Mouse (Mus musculus) megakaryocyte progenitor cell, adult 5-6 weeks (primary cell): Measurements from ENCODE around the gene Pfdn2. TPM values are rescaled to one million over a fixed set of nuclear protein-coding genes. Genes with fewer than 3 reads are reported as not detected.

ENCODE experiments used
- ATAC-seq: replicated peaks from 2 replicates; pipeline ENCODE4 v1.8.0; 2016; ENCODE audit warnings: mild to moderate bottlenecking, moderate TSS enrichment, inconsistent platforms; ENCODE audit not compliant: poor library complexity
- total RNA-seq, 2 experiments: library from RNA; stranded (forward) in 1 of 2; stranded (reverse) in 1 of 2; fragments of 157-497, 149-512 nt in 1 of 2; fragments of 200-1000 nt in 1 of 2; gene quantifications; 2 replicates each; pipeline versions ENCODE4 v1.2.3 to v1.2.4; 2015 to 2017

Pfdn2 gene
- total RNA-seq, 2 experiments from 2014 or later, result 50.2 to 52.3 TPM

DNA sequence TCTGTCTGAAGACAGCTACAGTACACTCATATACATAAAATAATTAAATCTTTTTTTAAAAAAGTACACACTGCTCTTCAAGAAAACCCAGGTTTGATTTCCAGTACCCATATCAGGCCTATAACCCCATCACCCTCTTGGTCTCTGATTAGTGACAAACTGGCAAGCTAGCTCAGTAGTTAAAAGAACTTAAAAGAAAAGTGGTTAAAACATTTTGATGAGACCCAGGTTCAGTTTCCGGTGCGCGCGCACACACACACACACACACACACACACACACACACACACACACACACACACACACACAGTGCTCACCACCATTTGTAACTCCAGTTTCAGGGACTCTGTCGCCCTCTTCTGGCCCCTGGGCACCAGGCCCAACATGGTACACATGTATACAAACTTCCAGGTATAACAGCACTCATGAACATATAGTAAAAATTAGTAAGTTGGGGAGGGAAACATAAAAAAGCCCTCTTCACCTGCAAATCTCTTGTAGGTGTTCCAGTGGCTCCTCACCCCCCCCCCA is 10.4 kb downstream of the Pfdn2 start:
- peak; percentile 43 for ATAC-seq

DNA sequence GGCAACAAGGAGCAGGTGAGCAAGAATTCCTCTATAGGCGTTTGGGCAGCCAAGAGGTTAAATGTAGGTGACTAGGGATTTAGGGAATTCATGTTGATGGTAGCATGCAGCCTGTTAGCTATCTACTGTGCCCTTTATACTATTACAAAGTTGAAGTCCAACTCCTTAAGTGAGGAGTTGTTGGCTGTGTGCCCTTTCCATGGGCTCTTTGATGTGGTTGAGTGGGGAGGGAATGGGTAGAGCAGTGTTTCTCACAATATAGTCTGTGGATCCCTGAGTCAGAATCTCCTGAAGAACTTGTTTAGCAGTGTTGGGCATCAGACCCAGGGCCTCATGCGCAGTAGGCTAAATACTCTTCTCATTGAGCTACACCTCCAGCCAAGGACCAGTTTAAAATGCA is 11.3 kb downstream of the Pfdn2 start:
- no peak for ATAC-seq

DNA sequence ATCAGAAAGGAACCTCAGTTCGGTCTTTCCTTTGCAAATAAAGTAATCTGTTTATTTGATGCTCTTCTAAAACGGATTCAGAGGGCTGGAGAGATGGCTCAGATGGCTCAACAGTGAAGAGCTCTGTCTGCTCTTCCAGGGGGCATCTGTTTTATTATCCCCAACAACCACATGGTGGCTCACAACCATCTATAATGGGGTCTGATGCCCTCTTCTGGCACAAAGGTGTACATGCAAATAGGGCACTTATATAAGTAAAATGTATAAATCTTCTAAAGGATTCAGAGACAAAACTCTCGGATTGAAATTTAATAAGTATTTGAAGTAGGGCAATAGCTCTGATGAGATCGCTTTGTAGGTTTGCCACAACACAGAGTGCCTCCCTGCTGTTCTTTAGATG is 13.0 kb downstream of the Pfdn2 start:
- ATAC-seq, result peak; percentile 39

DNA sequence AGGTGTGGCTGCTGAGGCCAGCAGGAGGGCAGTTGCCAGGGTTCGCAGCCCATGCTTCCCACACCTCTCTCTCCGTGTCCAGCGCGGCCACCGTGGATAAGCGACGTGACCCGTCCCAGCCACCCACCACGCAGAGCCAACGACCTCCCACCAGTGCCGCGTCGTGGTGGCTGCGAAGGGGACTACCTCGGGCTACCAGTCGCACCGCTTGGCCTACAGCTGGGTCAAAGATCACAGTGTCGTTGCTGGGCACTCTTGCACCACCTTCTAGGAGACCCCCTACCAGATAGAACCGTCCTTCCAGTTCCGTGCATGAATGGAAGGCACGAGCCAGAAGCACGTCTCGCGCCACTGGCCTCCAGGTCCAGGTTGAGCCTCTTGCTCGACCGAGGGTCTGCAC is 14.8 kb downstream of the Pfdn2 start:
- 0 out of 2 replicates have a peak, but pooled peaks have one; percentile 3 for ATAC-seq

GRCm38 (mm10) chr1:171360656-171361055 is 15.2 kb downstream of the Pfdn2 start, which contains the start of gene Klhdc9:
Gene Klhdc9, minus strand, starts transcription at chr1:171360798.
- ATAC-seq, result peak; percentile 91

DNA sequence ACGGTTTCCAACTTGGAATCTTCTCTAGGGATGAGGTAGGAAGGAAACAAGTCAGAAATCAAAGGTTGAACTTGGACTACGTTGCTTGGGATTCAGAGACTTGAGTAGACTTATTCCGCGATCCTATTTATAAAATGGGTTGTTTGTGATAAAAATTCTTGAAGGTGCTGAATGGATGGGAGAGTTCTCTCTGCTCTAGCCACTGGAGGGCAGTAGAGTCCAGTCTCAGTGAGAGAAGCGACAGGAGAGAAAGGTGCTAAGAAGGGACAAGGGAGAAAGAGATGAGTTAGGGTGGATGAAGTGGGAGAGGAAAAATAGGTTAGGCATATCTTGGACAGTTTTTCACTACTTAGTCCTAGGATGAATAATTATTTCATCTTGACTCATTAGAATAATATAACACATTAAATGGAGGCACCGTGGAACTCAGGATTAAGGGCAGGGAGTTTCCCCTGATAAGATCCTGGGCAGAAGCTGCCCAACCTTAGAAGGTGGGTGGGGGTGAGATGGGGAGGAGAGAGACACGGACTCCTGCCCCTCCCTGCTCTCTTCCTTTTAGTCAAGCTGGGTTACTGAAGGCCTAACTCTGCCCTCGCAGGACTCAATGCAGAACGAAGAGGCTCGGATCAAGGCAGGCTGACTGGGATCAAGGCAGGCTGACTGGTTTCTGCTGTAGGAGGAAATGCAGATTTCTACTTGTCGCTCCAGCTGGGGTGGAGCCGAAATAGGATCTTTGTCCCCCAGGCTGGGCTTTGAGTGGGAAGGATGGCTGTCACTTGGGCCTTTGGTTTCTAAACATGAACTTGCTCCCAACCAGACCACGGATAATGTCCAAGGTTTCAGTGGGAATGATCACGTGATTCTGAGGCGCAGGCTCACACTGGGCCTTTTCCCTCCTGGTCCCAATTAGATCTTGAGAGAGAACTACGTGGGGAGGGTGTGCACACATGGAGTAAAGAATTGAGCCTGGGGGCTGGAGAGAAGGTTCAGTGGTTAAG is 15.9 kb downstream of the Pfdn2 start:
- peak; percentile 72 for ATAC-seq

DNA sequence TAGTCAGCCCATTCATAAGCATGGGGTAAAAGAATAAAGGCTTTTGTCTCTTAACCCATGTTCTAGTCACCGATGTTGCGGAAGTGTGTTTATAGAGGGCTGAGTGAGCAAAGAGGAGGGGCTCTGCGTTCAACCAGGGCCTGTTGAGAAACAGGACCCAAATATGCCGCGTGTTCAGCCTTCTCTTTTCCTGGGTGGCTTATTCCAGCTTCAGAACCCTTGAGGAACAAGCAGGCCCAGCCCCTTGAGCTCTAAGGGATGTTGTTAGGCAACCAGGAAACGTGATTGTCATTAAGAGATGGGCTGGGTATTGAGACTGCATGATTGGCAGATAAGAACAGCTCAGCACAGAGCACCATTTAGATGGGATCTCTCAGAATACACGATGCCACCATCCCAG is 20.5 kb downstream of the Pfdn2 start:
- ATAC-seq, result peak; percentile 55

DNA sequence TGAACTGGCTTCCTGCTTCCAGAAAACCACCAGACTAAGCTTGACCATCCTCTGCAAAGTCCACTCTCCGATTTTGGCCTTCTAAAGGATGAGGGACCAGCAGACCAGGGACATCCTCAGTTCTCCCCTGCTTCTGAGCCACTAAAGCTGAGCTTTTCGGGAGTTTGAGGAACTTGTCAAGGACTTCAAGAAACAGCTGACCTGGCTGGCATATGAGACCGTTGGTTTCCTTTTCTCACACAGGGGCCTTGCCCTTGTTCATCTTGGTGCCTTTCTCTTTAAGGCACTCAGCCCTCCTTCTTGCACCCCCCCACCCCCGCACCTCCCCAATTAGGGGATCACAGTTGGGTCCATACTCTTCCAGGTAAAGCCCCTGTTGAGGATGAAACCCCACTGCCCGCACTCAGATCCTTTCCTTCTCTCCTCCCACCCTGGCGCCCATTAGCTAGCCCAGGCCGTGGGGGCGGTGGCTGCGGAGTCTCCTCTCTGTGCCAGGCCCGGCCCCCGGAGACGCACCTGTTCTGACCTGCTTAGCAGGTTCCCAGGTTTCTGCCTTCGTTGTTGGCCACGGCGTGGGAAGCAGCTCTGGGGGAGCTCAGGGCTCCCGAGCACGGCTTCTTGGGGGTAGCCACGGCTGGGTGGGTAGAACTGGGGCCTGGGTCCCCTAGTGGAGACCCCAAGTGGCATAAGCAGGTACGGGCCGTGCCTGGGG is 24.5 kb downstream of the Pfdn2 start, which contains the start of gene Nectin4:
Gene Nectin4 (plus strand): TSS at position 255 of the 712 bp plus-strand sequence.
- ATAC-seq, result peak; percentile 38

- no peak for ATAC-seq
These were observed 27.4 kb downstream of the Pfdn2 start for GRCm38 (mm10) chr1:171372880-171373279.

GRCm38 (mm10) chr1:171373946-171374345 is 28.5 kb downstream of the Pfdn2 start:
- no peak for ATAC-seq

GRCm38 (mm10) chr1:171375646-171376097 is 30.2 kb downstream of the Pfdn2 start:
- peak; percentile 70 for ATAC-seq

DNA sequence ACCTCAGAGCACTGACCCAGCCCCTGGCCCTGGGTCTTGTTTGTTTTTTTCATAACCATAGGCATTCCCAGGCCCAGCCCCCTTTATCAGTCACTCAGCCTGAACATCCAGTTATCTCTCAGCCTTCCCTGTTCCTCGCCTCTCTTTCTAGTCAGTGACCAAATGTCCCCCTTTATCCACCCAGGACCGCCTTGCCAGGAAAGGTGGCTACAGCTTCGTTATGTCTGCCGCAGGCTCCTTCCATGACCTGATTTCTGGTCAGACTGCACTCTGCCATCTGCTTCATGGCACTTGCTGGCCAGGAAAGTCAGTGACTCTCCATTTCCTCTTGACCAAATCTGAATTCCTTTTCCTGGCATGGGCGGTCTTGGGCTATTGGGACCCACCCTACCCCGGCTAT is 32.8 kb downstream of the Pfdn2 start:
- ATAC-seq, result no peak

DNA sequence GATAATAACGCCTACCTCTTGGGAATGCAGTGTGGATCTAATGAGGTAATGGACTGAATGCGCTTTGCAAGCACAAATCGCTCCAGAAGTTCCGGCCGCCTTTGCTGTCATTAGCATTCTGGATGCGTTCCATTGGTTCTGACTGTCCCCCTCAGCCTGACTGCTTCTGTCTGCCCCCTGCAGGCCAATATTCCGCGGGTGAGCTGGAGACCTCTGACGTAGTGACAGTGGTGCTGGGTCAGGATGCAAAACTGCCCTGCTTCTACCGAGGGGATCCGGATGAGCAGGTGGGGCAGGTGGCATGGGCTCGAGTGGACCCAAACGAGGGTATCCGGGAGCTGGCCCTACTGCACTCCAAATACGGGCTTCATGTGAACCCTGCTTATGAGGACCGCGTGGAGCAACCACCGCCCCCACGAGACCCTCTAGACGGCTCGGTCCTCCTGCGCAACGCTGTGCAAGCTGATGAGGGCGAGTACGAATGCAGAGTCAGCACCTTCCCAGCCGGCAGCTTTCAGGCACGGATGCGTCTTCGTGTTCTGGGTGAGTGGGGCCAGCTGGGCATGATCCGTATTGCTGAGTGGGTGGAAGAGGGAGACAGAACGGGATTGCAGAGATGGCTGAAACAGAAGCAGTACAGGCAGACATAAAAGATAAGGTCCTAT is 34.6 kb downstream of the Pfdn2 start:
- peak; percentile 88 for ATAC-seq

GRCm38 (mm10) chr1:171382096-171382620 is 36.7 kb downstream of the Pfdn2 start:
- peak; percentile 40 for ATAC-seq

DNA sequence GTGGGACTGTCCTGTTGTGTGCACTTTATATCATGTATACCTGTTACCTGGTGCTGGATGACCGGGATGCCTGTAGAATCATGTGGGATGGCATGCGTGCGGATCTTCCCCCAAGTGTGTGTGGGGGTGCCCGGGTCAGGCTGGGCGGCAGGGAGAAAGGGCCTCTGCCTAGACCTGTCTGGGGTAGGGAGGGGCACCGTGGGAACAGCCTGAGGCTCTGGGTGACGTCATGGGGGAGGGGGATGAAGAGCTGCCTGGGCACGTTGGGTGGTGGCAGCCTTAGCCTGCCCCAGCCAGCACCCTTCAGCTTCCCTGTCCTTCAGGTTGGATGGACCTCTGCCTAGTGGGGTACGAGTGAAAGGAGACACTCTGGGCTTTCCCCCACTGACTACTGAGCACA is 38.9 kb downstream of the Pfdn2 start:
- ATAC-seq, result no peak

DNA sequence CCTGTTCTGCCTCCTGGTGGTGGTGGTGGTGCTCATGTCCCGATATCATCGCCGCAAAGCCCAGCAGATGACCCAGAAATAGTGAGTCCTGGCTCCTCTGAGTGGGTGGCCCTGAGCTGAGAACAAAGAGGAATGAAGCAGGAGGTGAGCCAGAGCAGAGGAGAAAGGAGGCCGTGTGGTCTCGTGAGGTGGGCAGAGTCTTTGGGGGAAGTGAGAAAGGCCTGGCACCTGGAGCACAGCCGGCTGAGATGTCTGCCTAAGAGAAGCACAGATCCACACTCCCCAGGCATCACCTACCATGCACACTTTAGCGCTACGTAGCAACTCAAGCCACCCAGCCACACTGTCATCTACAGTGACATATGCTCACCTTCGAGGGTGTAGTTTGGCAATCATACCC is 39.7 kb downstream of the Pfdn2 start:
- ATAC-seq, result no peak

DNA sequence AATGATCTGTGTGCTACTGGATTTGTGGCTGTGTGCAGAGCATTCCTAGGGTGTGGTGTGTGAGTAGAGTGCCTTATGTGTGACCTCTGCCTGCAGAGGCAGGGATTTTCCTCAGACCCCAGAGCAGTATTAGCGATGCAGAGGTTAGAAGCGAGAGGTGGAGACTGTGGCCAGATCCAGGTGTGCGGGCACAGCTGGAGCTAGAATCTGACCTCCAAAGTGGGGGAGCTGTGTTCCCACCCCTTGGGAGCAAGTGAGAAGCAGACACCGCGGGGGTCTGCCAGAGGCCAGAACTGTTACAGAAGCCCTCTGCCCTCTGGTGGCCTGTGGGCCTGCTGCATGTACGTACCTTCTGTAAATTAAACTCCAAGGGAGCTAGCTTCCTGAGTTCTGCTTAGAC is 41.6 kb downstream of the Pfdn2 start:
- 0 out of 2 replicates have a peak, but pooled peaks have one; percentile 15 for ATAC-seq

DNA sequence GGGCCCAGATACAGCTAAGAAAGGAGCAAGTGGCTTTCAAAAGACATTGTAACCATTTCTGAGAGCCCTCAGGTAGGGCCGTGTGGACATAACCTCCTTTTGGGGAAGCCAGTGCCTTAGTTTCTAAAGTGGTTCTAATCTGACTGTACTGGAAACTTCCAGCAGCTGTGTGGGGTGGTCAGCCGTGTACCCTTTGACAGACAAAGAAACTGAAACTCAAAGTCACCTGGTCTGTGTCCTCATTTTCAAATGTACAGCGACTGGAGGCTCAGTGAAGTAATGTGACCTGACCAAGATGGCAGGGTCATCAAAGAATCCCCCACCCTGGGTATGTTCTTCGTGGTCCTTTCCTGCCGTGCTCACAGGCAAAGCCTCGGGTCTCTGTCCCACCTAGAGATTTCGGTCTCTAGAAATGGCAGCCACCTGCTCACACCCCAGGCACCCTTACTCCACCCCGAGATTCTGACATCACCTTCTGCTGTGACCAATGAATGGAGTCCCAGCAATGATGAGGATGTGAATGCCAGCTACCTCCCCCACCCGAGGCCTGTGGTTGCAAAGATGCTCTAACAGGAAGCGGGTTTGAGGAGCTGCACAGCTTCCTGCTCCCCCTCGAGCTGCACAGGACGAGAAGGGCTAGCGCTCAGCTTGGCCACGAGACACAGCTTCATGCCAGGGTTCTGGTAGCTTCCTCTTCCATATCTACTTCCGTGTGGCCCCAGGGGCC is 43.1 kb downstream of the Pfdn2 start, which contains the start of gene Arhgap30:
Gene Arhgap30 (plus strand): TSS at position 579 of the 727 bp plus-strand sequence.
- peak; percentile 85 for ATAC-seq

GRCm38 (mm10) chr1:171390101-171390500 is 44.6 kb downstream of the Pfdn2 start:
- ATAC-seq, result peak; percentile 79

GRCm38 (mm10) chr1:171401821-171402220 is 56.4 kb downstream of the Pfdn2 start:
- ATAC-seq, result no peak
